Mouse (Mus musculus) heart, postnatal 0 days (tissue): ENCODE measurements around the gene Smad6. TPM values are rescaled to one million over a fixed set of nuclear protein-coding genes. Genes with fewer than 3 reads are reported as not detected.

ENCODE experiments used
- ATAC-seq: fragments of 200-750 bp; cut with Nextera tagmentation; 2 replicates; pipeline ENCODE4 v1.8.0; 2017; ENCODE audit warnings: low read depth, moderate number of reproducible peaks, moderate library complexity; ENCODE audit not compliant: insufficient read depth
- DNase-seq: peaks from one replicate; pipeline ENCODE4 v3.0.0-alpha.2; 2016; ENCODE audit warnings: low spot score
- H3K27ac ChIP-seq: fragments of 300-500 bp; sonication (generic); 2 replicates; pipeline ENCODE4 v1.5.1; 2014; ENCODE audit warnings: low read depth, mild to moderate bottlenecking
- H3K27me3 ChIP-seq: fragments of 300-500 bp; sonication (generic); 2 replicates; pipeline ENCODE4 v1.6.1; 2014; ENCODE audit warnings: low read length, mixed read lengths; ENCODE audit not compliant: control insufficient read depth, insufficient read depth
- H3K36me3 ChIP-seq: fragments of 300-500 bp; sonication (generic); replicated peaks from 2 replicates; pipeline ENCODE4 v1.6.1; 2014; ENCODE audit warnings: low read length, mixed read lengths; ENCODE audit not compliant: control insufficient read depth, insufficient read depth
- H3K4me1 ChIP-seq: fragments of 300-500 bp; sonication (generic); 2 replicates; pipeline ENCODE4 v1.6.1; 2014; ENCODE audit warnings: antibody characterized with exemption; ENCODE audit not compliant: control insufficient read depth, insufficient read depth
- H3K4me2 ChIP-seq: fragments of 300-500 bp; sonication (generic); 2 replicates; pipeline ENCODE4 v1.6.1; 2014; ENCODE audit warnings: low read depth, mild to moderate bottlenecking, low read length, moderate library complexity
- H3K4me3 ChIP-seq: fragments of 300-500 bp; sonication (generic); 2 replicates; pipeline ENCODE4 v1.5.1; 2014; ENCODE audit warnings: low read depth, low read length
- H3K9ac ChIP-seq: fragments of 300-500 bp; sonication (generic); replicated peaks from 2 replicates; pipeline ENCODE4 v1.6.1; 2014; ENCODE audit warnings: low read depth, low read length, mixed read lengths
- H3K9me3 ChIP-seq: fragments of 300-500 bp; sonication (generic); replicated peaks from 2 replicates; pipeline ENCODE4 v1.6.1; 2016; ENCODE audit warnings: low read length; ENCODE audit not compliant: control insufficient read depth
- CTCF ChIP-seq: IDR thresholded peaks from 2 replicates; pipeline ENCODE4 v1.5.1; 2016; ENCODE audit warnings: antibody characterized with exemption, control low read depth, low read depth
- EP300 ChIP-seq: IDR thresholded peaks from 2 replicates; pipeline ENCODE4 v1.6.1; 2016; ENCODE audit warnings: antibody characterized with exemption, low read depth
- WGBS: fragments of 180-500 bp; shearing (Covaris S2); extraction: QIAGEN DNeasy Blood & Tissue Kit; methylation state at CpG from one replicate; pipeline ENCODE4 v1.1.7; 2014; 5-methylcytosine and 5-hydroxymethylcytosine counted together
- polyA plus RNA-seq: library from polyadenylated mRNA; unstranded; fragments of >200 nt; fragmentation: Nextera tagmentation; extraction: Ambion mirVana; gene quantifications from 2 replicates; pipeline ENCODE4 v1.2.1, GENCODE M21; 2015
- total RNA-seq: library from RNA; depleted of rRNA; stranded (reverse); fragments of >200 nt; gene quantifications from 2 replicates; pipeline ENCODE4 v1.2.3, GENCODE M21; 2014; ENCODE audit warnings: low replicate concordance

Gene Smad6
- total and polyA plus RNA-seq, 2 experiments from 2014 or later = 5.6 to 68.4 TPM

DNA sequence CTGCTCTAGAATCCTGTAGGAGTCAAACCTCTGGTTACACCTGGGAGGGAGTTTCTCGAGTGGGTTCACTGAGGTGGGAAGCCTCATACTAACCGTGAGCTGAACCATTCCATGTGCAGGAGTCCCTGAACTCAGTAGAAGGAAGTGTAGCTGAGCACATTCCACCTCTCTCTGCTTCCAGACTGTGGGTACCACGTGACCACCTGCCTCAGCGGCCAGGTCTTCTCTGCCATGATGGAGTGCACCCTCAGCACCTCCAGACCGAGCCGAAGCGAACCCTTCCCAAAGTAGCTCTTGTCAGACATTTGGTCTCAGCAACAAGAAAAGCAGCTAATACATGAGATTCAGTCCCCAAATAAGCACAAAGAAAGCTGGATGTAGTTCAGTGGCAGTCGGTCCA lies 20.4 kb upstream of the Smad6 start:
- Histone ChIP-seq H3K9ac (no peak overlapping the region), H3K4me2 (no peak overlapping the region), H3K4me3 (no peak overlapping the region), H3K36me3 (no peaks in the 10 kb centered on the region), H3K4me1 (peaks cover 28% of the 10 kb centered on the region), H3K27ac (no peak overlapping the region), H3K9me3 (no peaks in the 10 kb centered on the region), H3K27me3 (no peaks in the 10 kb centered on the region)
- 89% methylated on average over 8 of the region's 8 CpGs for WGBS
- ATAC-seq = no peak
- TF ChIP-seq EP300 = no peak
- TF ChIP-seq CTCF = no peak
- no peak for DNase-seq

DNA sequence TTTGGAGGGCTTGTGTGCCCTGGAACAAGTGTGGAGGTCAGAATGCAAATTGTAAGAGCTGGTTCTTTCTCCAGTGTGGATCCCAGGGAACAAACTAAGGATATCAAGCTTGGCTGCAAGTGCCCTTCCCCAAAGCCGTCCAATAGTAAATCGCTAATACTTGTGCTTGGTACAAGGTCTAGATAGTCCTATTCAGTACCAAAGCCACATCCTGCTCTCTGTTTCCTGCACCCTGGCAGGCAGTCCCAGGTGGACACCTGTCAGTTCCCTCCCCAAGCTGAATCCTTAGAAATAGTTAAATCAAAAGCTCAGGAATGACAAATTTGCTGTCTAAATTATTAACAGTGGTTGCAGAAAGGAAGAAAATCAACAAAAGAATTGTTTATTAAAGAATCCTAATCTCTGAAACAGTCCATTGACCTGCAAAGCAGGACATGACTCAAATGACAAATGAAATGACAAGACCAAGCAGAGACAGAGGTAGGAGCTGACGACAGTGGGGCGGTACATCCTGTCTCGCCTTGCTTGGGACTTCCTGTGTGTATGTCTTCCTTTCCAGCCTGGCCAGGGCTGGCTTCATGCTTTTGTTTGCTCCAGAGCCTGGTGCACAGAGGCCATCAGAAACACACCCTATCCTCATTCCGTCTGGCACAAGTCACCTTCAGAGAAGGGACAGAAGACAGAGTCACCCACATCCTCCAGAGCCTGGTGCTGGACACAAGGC lies 8.2 kb upstream of the Smad6 start:
- WGBS = 63% methylated on average over 6 of the region's 6 CpGs
- Histone ChIP-seq H3K4me2 (no peak overlapping the region), H3K4me1 (no peaks in the 10 kb centered on the region), H3K27ac (0 out of 2 replicates have a peak overlapping the region, but pooled peaks have one; percentile 35), H3K36me3 (no peaks in the 10 kb centered on the region), H3K9ac (no peak overlapping the region), H3K4me3 (no peak overlapping the region), H3K9me3 (no peaks in the 10 kb centered on the region), H3K27me3 (no peaks in the 10 kb centered on the region)
- ATAC-seq (no peak), DNase-seq (peak; percentile 24)
- TF ChIP-seq EP300 = no peak
- TF ChIP-seq CTCF = no peak

DNA sequence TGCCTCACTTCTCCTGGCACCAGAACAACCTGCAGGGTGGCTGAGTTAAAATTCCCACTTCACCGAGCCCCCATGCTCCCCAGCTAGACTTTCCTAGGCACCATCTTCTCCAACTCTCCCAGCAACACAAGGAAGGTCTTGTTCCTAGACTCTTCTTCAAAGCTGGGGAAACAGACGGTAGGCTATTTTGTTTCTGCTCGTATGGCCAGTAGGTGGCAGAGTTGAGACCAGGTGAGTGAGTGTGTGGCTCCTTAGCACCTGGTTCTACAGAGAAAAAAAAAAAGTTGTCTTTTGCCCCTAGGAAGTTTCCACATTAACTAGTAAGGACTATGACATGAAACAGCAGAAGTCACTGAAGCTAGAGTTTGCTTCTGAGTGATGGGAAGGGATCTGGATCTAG lies 3.7 kb upstream of the Smad6 start:
- peak; percentile 50 for DNase-seq
- Histone ChIP-seq H3K4me2 (no peak overlapping the region), H3K27me3 (no peaks in the 10 kb centered on the region), H3K4me1 (no peaks in the 10 kb centered on the region), H3K9ac (no peak overlapping the region), H3K9me3 (no peaks in the 10 kb centered on the region), H3K36me3 (no peaks in the 10 kb centered on the region), H3K27ac (no peak overlapping the region), H3K4me3 (no peak overlapping the region)
- TF ChIP-seq EP300 (no peak), CTCF (peak; percentile 72)
- WGBS = 1% methylated on average over 3 of the region's 3 CpGs
- ATAC-seq = no peak

DNA sequence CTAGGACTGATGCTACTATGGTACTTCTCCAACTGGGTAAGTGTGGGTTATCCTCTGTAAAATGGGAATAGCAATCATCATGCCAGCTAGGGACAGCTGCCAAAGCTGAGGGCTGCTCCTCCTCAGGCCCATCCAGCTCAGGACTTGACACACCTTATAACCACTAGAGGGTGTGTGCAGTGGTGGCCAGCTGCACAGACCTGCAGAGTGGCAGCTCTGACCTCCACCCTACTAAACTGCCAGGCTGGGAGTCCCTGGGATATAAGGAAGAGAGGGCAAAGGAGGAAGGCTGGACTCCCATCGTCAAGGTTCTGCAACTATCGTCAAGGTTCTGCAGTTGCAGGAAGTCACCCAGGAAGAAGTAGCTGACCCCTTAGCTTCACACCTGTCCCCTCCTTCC lies 3.1 kb upstream of the Smad6 start:
- 24% methylated on average over 2 of the region's 2 CpGs for WGBS

DNA sequence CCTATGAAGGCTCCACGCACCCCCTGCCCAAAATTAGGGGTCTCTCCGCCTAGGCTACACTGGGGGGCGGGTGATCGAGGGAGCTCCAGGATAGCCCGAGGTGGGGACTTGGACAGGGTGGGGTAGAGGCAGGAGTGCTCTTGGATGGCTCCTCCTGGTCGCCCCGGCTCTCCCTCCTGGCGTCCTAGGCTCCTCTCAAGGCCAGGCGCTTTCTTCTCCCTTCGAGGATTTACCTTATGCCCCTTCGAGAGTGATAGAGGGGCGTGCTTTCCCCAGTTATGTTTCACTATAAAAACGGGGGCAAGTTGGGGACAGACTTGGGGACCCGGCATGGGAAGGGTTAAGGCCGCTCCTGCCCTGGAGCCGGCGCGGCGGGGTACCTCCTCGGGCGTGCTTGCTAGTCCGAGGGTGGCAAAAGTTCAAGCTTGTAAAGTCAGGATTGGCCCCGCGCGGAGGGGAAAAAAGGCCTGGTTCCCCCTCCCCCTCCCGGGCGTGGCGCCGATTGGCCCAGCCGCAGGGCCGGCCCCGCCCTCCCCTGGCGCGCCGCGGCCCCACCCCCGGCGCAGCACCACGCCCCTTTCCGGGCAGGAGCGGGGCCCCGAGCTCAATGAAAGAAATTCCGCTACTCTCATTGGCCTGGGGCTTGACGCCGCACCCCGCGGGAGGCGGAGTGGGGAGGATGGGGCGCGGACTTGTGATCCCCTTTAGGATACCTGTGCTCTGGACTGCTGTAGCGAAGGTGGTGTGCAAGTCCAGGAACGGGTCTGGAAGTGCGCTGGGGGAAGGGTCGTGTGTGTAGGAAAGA lies 905 bp upstream of the Smad6 start:
- peaks cover 8% of the 10 kb centered on the region; the same call in 1 of the 2 replicates for H3K4me1 ChIP-seq
- peak overlapping the region; percentile 88 for H3K9ac ChIP-seq
- peak; percentile 98 for DNase-seq
- peak overlapping the region; percentile 72 for H3K4me3 ChIP-seq
- TF ChIP-seq EP300 (0 out of 2 replicates have a peak, but pooled peaks have one; percentile 15), CTCF (no peak)
- peak; percentile 79 for ATAC-seq
- peak overlapping the region; percentile 91 for H3K27ac ChIP-seq
- under 1% methylated on average over 46 of the region's 54 CpGs for WGBS
- H3K27me3 ChIP-seq = no peaks in the 10 kb centered on the region
- peak overlapping the region; percentile 87 for H3K4me2 ChIP-seq
- H3K9me3 ChIP-seq = no peaks in the 10 kb centered on the region
- no peaks in the 10 kb centered on the region for H3K36me3 ChIP-seq

More for the DNA sequence above, 3.1 kb upstream of the Smad6 start:
- Histone ChIP-seq H3K27me3 (no peaks in the 10 kb centered on the region), H3K4me1 (no peaks in the 10 kb centered on the region), H3K36me3 (no peaks in the 10 kb centered on the region), H3K9ac (no peak overlapping the region), H3K27ac (no peak overlapping the region), H3K4me3 (no peak overlapping the region), H3K4me2 (no peak overlapping the region), H3K9me3 (no peaks in the 10 kb centered on the region)
- DNase-seq (no peak), ATAC-seq (no peak)
- TF ChIP-seq CTCF (peak; percentile 57), EP300 (no peak)
